ENCODE assay signal across 11 mouse cellular contexts in the genomic region with DNA sequence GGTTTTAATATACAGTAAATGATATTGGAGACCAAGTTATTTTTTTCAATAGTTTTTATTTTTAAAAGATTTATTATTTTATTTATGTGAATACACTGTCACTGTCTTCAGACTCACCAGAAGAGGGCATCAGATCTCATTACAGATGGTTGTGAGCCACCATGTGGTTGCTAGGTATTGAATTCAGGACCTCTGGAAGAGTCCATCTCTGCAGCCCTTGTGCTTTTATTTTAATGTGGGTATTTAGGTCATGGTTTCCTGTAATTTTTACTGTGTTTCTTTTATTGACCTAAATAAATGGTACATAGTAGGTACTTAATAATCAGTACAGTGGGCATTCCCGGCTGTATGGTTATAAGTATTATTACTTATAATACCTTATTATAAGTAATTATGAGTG. TPM values are rescaled to one million over a fixed set of nuclear protein-coding genes. Genes with fewer than 3 reads are reported as not detected.
DNase-seq lines count a peak whose midpoint lies in the region; ATAC-seq and TF ChIP-seq lines count a peak whose summit lies in the region.
"Had no signal": no experiment of that assay in that cellular context is flagged by ENCODE, and none has a peak within 500 bp of the region (broad histone marks: within the 10 kb centered on the region; RNA-seq: fewer than 3 reads in every experiment).

No protein-coding gene starts in this region.

- no peaks in the 10 kb centered on the region for H3K9me3 ChIP-seq in neural tube, embryonic 11.5 days (ENCODE audit: control insufficient read depth, low read length)
- no peaks in the 10 kb centered on the region for H3K9me3 ChIP-seq in stomach, postnatal 0 days (ENCODE audit: control insufficient read depth, low read length)
- H3K9me3 ChIP-seq: midbrain, embryonic 12.5 days had no signal

- no peak for TF ChIP-seq EP300 in stomach, postnatal 0 days (optimal IDR thresholded peaks at IDR 0.05)

- H3K27me3 ChIP-seq in kidney, adult 2 months (replicated peaks; ENCODE audit: control insufficient read depth, insufficient read depth, low read length) = no peaks in the 10 kb centered on the region
- no peaks in the 10 kb centered on the region for H3K27me3 ChIP-seq in neural tube, embryonic 11.5 days (ENCODE audit: control insufficient read depth, insufficient read depth, low read length)
- H3K27me3 ChIP-seq in stomach, postnatal 0 days (ENCODE audit: control insufficient read depth, insufficient read depth, low read length) = no peaks in the 10 kb centered on the region

- whole genome bisulfite sequencing in kidney, adult 2 months = 85% methylated on average over 1 of the region's 1 CpGs
- WGBS in neural tube, embryonic 11.5 days = 90% methylated on average over 1 of the region's 1 CpGs
- 83% methylated on average over 1 of the region's 1 CpGs for WGBS in stomach, postnatal 0 days

- no peak overlapping the region for H3K27ac ChIP-seq in kidney, adult 2 months (ENCODE audit: insufficient read depth, low read depth, low read length)
- H3K27ac ChIP-seq in neural tube, embryonic 11.5 days (ENCODE audit: low read depth, low read length) = no peak overlapping the region
- no peak overlapping the region for H3K27ac ChIP-seq in stomach, postnatal 0 days (replicated peaks)

- no peaks in the 10 kb centered on the region for H3K36me3 ChIP-seq in kidney, adult 2 months (ENCODE audit: control insufficient read depth, insufficient read depth, low read length)
- H3K36me3 ChIP-seq in neural tube, embryonic 11.5 days (ENCODE audit: control insufficient read depth, insufficient read depth, low read length) = no peaks in the 10 kb centered on the region
- no peaks in the 10 kb centered on the region for H3K36me3 ChIP-seq in stomach, postnatal 0 days (ENCODE audit: control insufficient read depth, insufficient read depth, low read length)
- H3K36me3 ChIP-seq: midbrain, embryonic 12.5 days had no signal

- no peak for TF ChIP-seq POLR2A in kidney, adult 2 months (IDR thresholded peaks at IDR 0.05; ENCODE audit: low read depth, low read length)

- no peak overlapping the region for H3K9ac ChIP-seq in neural tube, embryonic 11.5 days (ENCODE audit: low read length)
- H3K9ac ChIP-seq in stomach, postnatal 0 days (ENCODE audit: low read length) = no peak overlapping the region
- H3K9ac ChIP-seq: midbrain, embryonic 12.5 days had no signal

- 0 out of 2 replicates have a peak, but pooled peaks have one; percentile 3 for TF ChIP-seq CTCF in kidney, adult 2 months (conservative IDR thresholded peaks at IDR 0.05; ENCODE audit: insufficient read depth, insufficient read length, low read depth, low read length)
- peak; percentile 54 for TF ChIP-seq CTCF in stomach, postnatal 0 days (IDR thresholded peaks at IDR 0.05; ENCODE audit: low read depth)

- intact Hi-C loops in left cerebral cortex, postnatal 25 days (cut with DNase I) = no loop called here

- no peak overlapping the region for H3K4me2 ChIP-seq in neural tube, embryonic 11.5 days (ENCODE audit: low read depth)
- no peak overlapping the region for H3K4me2 ChIP-seq in stomach, postnatal 0 days (replicated peaks; ENCODE audit: low read depth)

- H3K4me3 ChIP-seq in kidney, adult 2 months (ENCODE audit: insufficient read depth, low read depth, low read length) = no peak overlapping the region
- H3K4me3 ChIP-seq in neural tube, embryonic 11.5 days (ENCODE audit: low read depth, low read length) = no peak overlapping the region
- H3K4me3 ChIP-seq in stomach, postnatal 0 days (ENCODE audit: low read depth, low read length) = no peak overlapping the region
- H3K4me3 ChIP-seq: midbrain, embryonic 12.5 days had no signal

- no peak for ATAC-seq in CD4-positive, CD25-positive, alpha-beta regulatory T cell, adult 4 months
- 0 out of 2 replicates have a peak, but pooled peaks have one; percentile 21 for ATAC-seq in neural tube, embryonic 11.5 days (ENCODE audit: insufficient read depth, low FRiP score, low TSS enrichment)
- ATAC-seq in stomach, postnatal 0 days (ENCODE audit: low FRiP score, low TSS enrichment) = no peak

- peak; percentile 15 for DNase-seq in CD4-positive, CD25-positive, alpha-beta regulatory T cell, adult 2 months (ENCODE audit: low read depth, low spot score)
- DNase-seq in kidney, adult 2 months = no peak
- DNase-seq in kidney, postnatal 10 days = no peak
- DNase-seq in neural tube, embryonic 11.5 days (ENCODE audit: low spot score) = no peak
- DNase-seq in neural tube, embryonic 10.5 days (ENCODE audit: extremely low spot score, low spot score) = no peak
- no peak for DNase-seq in stomach, postnatal 0 days (ENCODE audit: low spot score)
- no peak for DNase-seq in left cerebral cortex, postnatal 25 days (ENCODE audit: low spot score in 2 of 2)
- DNase-seq: gastrocnemius, postnatal 14 days had no signal

- peaks cover 19% of the 10 kb centered on the region for H3K4me1 ChIP-seq in kidney, adult 2 months (ENCODE audit: control insufficient read depth, insufficient read depth, low read length)
- H3K4me1 ChIP-seq in neural tube, embryonic 11.5 days (ENCODE audit: control insufficient read depth, insufficient read depth, low read length) = peaks cover 33% of the 10 kb centered on the region
- H3K4me1 ChIP-seq in stomach, postnatal 0 days (replicated peaks; ENCODE audit: control insufficient read depth, insufficient read depth) = peaks cover 3% of the 10 kb centered on the region

RNA-seq across cellular contexts. Expression of gene Abl2, which starts 56.1 kb away (rescaled TPM):
- polyA plus RNA-seq in CD4-positive, CD25-positive, alpha-beta regulatory T cell, adult 4 months (2017; shearing (Covaris generic)) = 1 to 10 TPM; 4.6 to 4.9 TPM
- 6.3 and 7.5 TPM in 2 replicates for polyA plus RNA-seq in kidney, adult 2 months (2012; rRNA removed)
- 6.0 TPM in 2 replicates for polyA plus RNA-seq in neural tube, embryonic 11.5 days (2014; fragmentation: Nextera tagmentation; extraction: Ambion mirVana)
- 1.4 TPM in 2 replicates for polyA plus RNA-seq in stomach, postnatal 0 days (2015; fragmentation: Nextera tagmentation; extraction: Ambion mirVana)
- total RNA-seq in left cerebral cortex, postnatal 25 days (2021) = 10 to 100 TPM; 58.9 to 67.1 TPM

RNA-seq across cellular contexts. Expression of gene Tor3a, which starts 59.4 kb away (rescaled TPM):
- 10 to 100 TPM; 28.4 to 29.6 TPM for polyA plus RNA-seq in CD4-positive, CD25-positive, alpha-beta regulatory T cell, adult 4 months (2017; shearing (Covaris generic))
- 12.7 and 19.1 TPM in 2 replicates for polyA plus RNA-seq in kidney, adult 2 months (2012; rRNA removed)
- 3.0 and 4.0 TPM in 2 replicates for polyA plus RNA-seq in neural tube, embryonic 11.5 days (2014; fragmentation: Nextera tagmentation; extraction: Ambion mirVana)
- 16.8 and 17.1 TPM in 2 replicates for polyA plus RNA-seq in stomach, postnatal 0 days (2015; fragmentation: Nextera tagmentation; extraction: Ambion mirVana)
- 1 to 10 TPM; 5.4 to 6.4 TPM for total RNA-seq in left cerebral cortex, postnatal 25 days (2021)
- polyA plus RNA-seq: erythroblast, embryonic 14.5 days had no signal
